Mouse (Mus musculus) stomach, embryonic 16.5 days (tissue): ENCODE data around the gene Clip2. TPM values are rescaled to one million over a fixed set of nuclear protein-coding genes. Genes with fewer than 3 reads are reported as not detected.
A peak's percentile ranks its signal among the peaks of the same experiment; 100 is the strongest.

Source experiments
- ATAC-seq: fragments of 200-750 bp; cut with Nextera tagmentation; 2 replicates; pipeline ENCODE4 v1.8.0; 2017; ENCODE audit warnings: moderate number of reproducible peaks, moderate TSS enrichment; ENCODE audit not compliant: insufficient read depth, low FRiP score
- H3K27ac ChIP-seq: fragments of 300-500 bp; sonication (generic); 2 replicates; pipeline ENCODE4 v1.5.1; 2014; ENCODE audit warnings: low read length
- H3K27me3 ChIP-seq: fragments of 300-500 bp; sonication (generic); 2 replicates; pipeline ENCODE4 v1.6.1; 2014; ENCODE audit warnings: low read length, control low read depth, mixed read lengths; ENCODE audit not compliant: control insufficient read depth, insufficient read depth
- H3K36me3 ChIP-seq: fragments of 300-500 bp; sonication (generic); 2 replicates; pipeline ENCODE4 v1.6.1; 2014; ENCODE audit warnings: low read length; ENCODE audit not compliant: control insufficient read depth, insufficient read depth
- H3K4me1 ChIP-seq: fragments of 300-500 bp; sonication (generic); 2 replicates; pipeline ENCODE4 v1.6.1; 2014; ENCODE audit warnings: low read length, control low read depth, mixed read lengths; ENCODE audit not compliant: control insufficient read depth, insufficient read depth
- H3K4me2 ChIP-seq: fragments of 300-500 bp; sonication (generic); 2 replicates; pipeline ENCODE4 v1.6.1; 2014; ENCODE audit warnings: low read depth, low read length, mixed read lengths
- H3K4me3 ChIP-seq: fragments of 300-500 bp; sonication (generic); replicated peaks from 2 replicates; pipeline ENCODE4 v1.5.1; 2014; ENCODE audit warnings: mild to moderate bottlenecking, low read length
- H3K9ac ChIP-seq: fragments of 300-500 bp; sonication (generic); 2 replicates; pipeline ENCODE4 v1.6.1; 2014; ENCODE audit warnings: low read length
- H3K9me3 ChIP-seq: fragments of 300-500 bp; sonication (generic); replicated peaks from 2 replicates; pipeline ENCODE4 v1.6.1; 2016; ENCODE audit warnings: low read length, control low read depth; ENCODE audit not compliant: control insufficient read depth
- WGBS: fragments of 180-500 bp; shearing (Covaris S2); extraction: QIAGEN DNeasy Blood & Tissue Kit; methylation state at CpG from one replicate; pipeline ENCODE4 v1.1.7; 2014; 5-methylcytosine and 5-hydroxymethylcytosine counted together
- polyA plus RNA-seq: library from polyadenylated mRNA; unstranded; fragments of >200 nt; fragmentation: Nextera tagmentation; extraction: Ambion mirVana; gene quantifications from 2 replicates; pipeline ENCODE4 v1.2.1, GENCODE M21; 2015

The Clip2 gene
- polyA plus RNA-seq, 1 experiment from 2014 or later, result 2.9 TPM

GRCm38 (mm10) chr5:134551233-134552109, 763 bp downstream of the Clip2 start:
- Histone ChIP-seq H3K4me3 (peak overlapping the region; percentile 73), H3K4me2 (peak overlapping the region; percentile 75), H3K9me3 (no peaks in the 10 kb centered on the region), H3K36me3 (no peaks in the 10 kb centered on the region), H3K4me1 (peaks cover 23% of the 10 kb centered on the region), H3K27ac (peak overlapping the region; percentile 93), H3K9ac (peak overlapping the region; percentile 87), H3K27me3 (no peaks in the 10 kb centered on the region)
- no peak for ATAC-seq
- under 1% methylated on average over 51 of the region's 52 CpGs for WGBS

GRCm38 (mm10) chr5:134550836-134551232, 1.4 kb downstream of the Clip2 start:
- 11% methylated on average over 6 of the region's 6 CpGs for WGBS
- peak overlapping the region; percentile 75 for H3K4me2 ChIP-seq
- H3K4me3 ChIP-seq, result peak overlapping the region; percentile 73
- H3K4me1 ChIP-seq, result peaks cover 23% of the 10 kb centered on the region
- no peaks in the 10 kb centered on the region for H3K27me3 ChIP-seq
- ATAC-seq, result no peak
- no peaks in the 10 kb centered on the region for H3K9me3 ChIP-seq
- peak overlapping the region; percentile 87 for H3K9ac ChIP-seq
- peak overlapping the region; percentile 93 for H3K27ac ChIP-seq
- no peaks in the 10 kb centered on the region for H3K36me3 ChIP-seq

- 82% methylated on average over 2 of the region's 3 CpGs for WGBS
- Histone ChIP-seq H3K9ac (no peak overlapping the region), H3K4me1 (peaks cover 23% of the 10 kb centered on the region), H3K27ac (peak overlapping the region; percentile 93; the same call in 1 of the 2 replicates), H3K4me3 (no peak overlapping the region), H3K27me3 (no peaks in the 10 kb centered on the region), H3K9me3 (no peaks in the 10 kb centered on the region), H3K36me3 (no peaks in the 10 kb centered on the region), H3K4me2 (0 out of 2 replicates have a peak overlapping the region, but pooled peaks have one; percentile 75)
- no peak for ATAC-seq
These were observed 2.5 kb downstream of the Clip2 start for GRCm38 (mm10) chr5:134549640-134550168.

GRCm38 (mm10) chr5:134548306-134548705, 3.9 kb downstream of the Clip2 start:
- peaks cover 23% of the 10 kb centered on the region for H3K4me1 ChIP-seq
- H3K4me3 ChIP-seq, result no peak overlapping the region
- no peaks in the 10 kb centered on the region for H3K36me3 ChIP-seq
- H3K27me3 ChIP-seq, result no peaks in the 10 kb centered on the region
- H3K9ac ChIP-seq, result no peak overlapping the region
- 40% methylated on average over 5 of the region's 5 CpGs for WGBS
- H3K9me3 ChIP-seq, result no peaks in the 10 kb centered on the region
- no peak overlapping the region for H3K27ac ChIP-seq
- no peak for ATAC-seq
- no peak overlapping the region for H3K4me2 ChIP-seq

- no peak overlapping the region for H3K27ac ChIP-seq
- no peak overlapping the region for H3K9ac ChIP-seq
- no peaks in the 10 kb centered on the region for H3K27me3 ChIP-seq
- 87% methylated on average over 7 of the region's 7 CpGs for WGBS
- ATAC-seq, result no peak
- no peak overlapping the region for H3K4me2 ChIP-seq
- peaks cover 18% of the 10 kb centered on the region for H3K4me1 ChIP-seq
- H3K9me3 ChIP-seq, result no peaks in the 10 kb centered on the region
- no peaks in the 10 kb centered on the region for H3K36me3 ChIP-seq
- H3K4me3 ChIP-seq, result no peak overlapping the region
These were observed 5.4 kb downstream of the Clip2 start for GRCm38 (mm10) chr5:134546790-134547189.

GRCm38 (mm10) chr5:134545242-134545629, 7.0 kb downstream of the Clip2 start:
- Histone ChIP-seq H3K4me3 (no peak overlapping the region), H3K9me3 (no peaks in the 10 kb centered on the region), H3K36me3 (no peaks in the 10 kb centered on the region), H3K27me3 (no peaks in the 10 kb centered on the region), H3K4me2 (no peak overlapping the region), H3K27ac (no peak overlapping the region), H3K9ac (no peak overlapping the region), H3K4me1 (peaks cover 21% of the 10 kb centered on the region)
- ATAC-seq, result no peak
- 50% methylated on average over 3 of the region's 3 CpGs for WGBS

- no peak overlapping the region for H3K4me2 ChIP-seq
- WGBS, result 67% methylated on average over 19 of the region's 19 CpGs
- H3K9ac ChIP-seq, result no peak overlapping the region
- H3K27ac ChIP-seq, result no peak overlapping the region
- H3K9me3 ChIP-seq, result no peaks in the 10 kb centered on the region
- peaks cover 27% of the 10 kb centered on the region for H3K4me1 ChIP-seq
- H3K36me3 ChIP-seq, result no peaks in the 10 kb centered on the region
- H3K4me3 ChIP-seq, result no peak overlapping the region
- H3K27me3 ChIP-seq, result no peaks in the 10 kb centered on the region
- no peak for ATAC-seq
These were observed 7.6 kb downstream of the Clip2 start for GRCm38 (mm10) chr5:134544516-134545241.

- WGBS, result 28% methylated on average over 7 of the region's 7 CpGs
- Histone ChIP-seq H3K36me3 (no peaks in the 10 kb centered on the region), H3K9ac (no peak overlapping the region), H3K4me1 (peaks cover 25% of the 10 kb centered on the region), H3K4me3 (no peak overlapping the region), H3K27ac (peak overlapping the region; percentile 78), H3K9me3 (no peaks in the 10 kb centered on the region), H3K4me2 (no peak overlapping the region), H3K27me3 (no peaks in the 10 kb centered on the region)
- peak; percentile 52 for ATAC-seq
These were observed 10.6 kb downstream of the Clip2 start for GRCm38 (mm10) chr5:134541640-134542039.

- H3K9ac ChIP-seq, result no peak overlapping the region
These were observed 11.4 kb downstream of the Clip2 start for GRCm38 (mm10) chr5:134540881-134541280.

More at GRCm38 (mm10) chr5:134540881-134541280, 11.4 kb downstream of the Clip2 start:
- 80% methylated on average over 6 of the region's 6 CpGs for WGBS
- Histone ChIP-seq H3K36me3 (no peaks in the 10 kb centered on the region), H3K4me1 (peaks cover 25% of the 10 kb centered on the region), H3K27me3 (no peaks in the 10 kb centered on the region), H3K4me3 (no peak overlapping the region), H3K4me2 (no peak overlapping the region), H3K9me3 (no peaks in the 10 kb centered on the region), H3K27ac (peak overlapping the region; percentile 78)
- ATAC-seq, result no peak
